Mouse (Mus musculus): Measurements from ENCODE around the gene Coro2a.
A peak's percentile ranks its signal among the peaks of the same experiment; 100 is the strongest.
"Not testable (repeated sequence)": the region's sequence is repeated elsewhere in the genome, so short reads cannot be mapped to it uniquely, and the experiment has no call there.

Gene Coro2a

GRCm38 (mm10) chr4:46584536-46584935 is 17.5 kb downstream of the Coro2a start:
- DNase-seq (ENCODE audit: extremely low spot score) = not testable (repeated sequence)

GRCm38 (mm10) chr4:46584084-46584483 is 17.9 kb downstream of the Coro2a start:
- not testable (repeated sequence) for DNase-seq (ENCODE audit: extremely low spot score)

GRCm38 (mm10) chr4:46582024-46582423 is 20.0 kb downstream of the Coro2a start:
- not testable (repeated sequence) for DNase-seq (ENCODE audit: extremely low spot score)

- DNase-seq (ENCODE audit: extremely low spot score) = not testable (repeated sequence)
Observed at GRCm38 (mm10) chr4:46581577-46581976, 20.4 kb downstream of the Coro2a start.

- not testable (repeated sequence) for DNase-seq (ENCODE audit: extremely low spot score)
Observed at GRCm38 (mm10) chr4:46580799-46581243, 21.2 kb downstream of the Coro2a start.

- not testable (repeated sequence) for DNase-seq (ENCODE audit: extremely low spot score)
Observed at GRCm38 (mm10) chr4:46578796-46579346, 23.1 kb downstream of the Coro2a start.

- DNase-seq (ENCODE audit: extremely low spot score) = no peak
Observed at GRCm38 (mm10) chr4:46578228-46578627, 23.8 kb downstream of the Coro2a start.

- DNase-seq (ENCODE audit: extremely low spot score) = not testable (repeated sequence)
Observed at GRCm38 (mm10) chr4:46575509-46576284, 26.3 kb downstream of the Coro2a start.

- no peak for DNase-seq (ENCODE audit: extremely low spot score)
Observed at GRCm38 (mm10) chr4:46574841-46575240, 27.2 kb downstream of the Coro2a start.

- no peak for DNase-seq (ENCODE audit: extremely low spot score)
Observed at GRCm38 (mm10) chr4:46574024-46574753, 27.8 kb downstream of the Coro2a start.

GRCm38 (mm10) chr4:46572616-46573015 is 29.4 kb downstream of the Coro2a start:
- DNase-seq (ENCODE audit: extremely low spot score) = no peak

GRCm38 (mm10) chr4:46571744-46572143 is 30.3 kb downstream of the Coro2a start:
- DNase-seq (ENCODE audit: extremely low spot score) = no peak

GRCm38 (mm10) chr4:46569671-46570070 is 32.3 kb downstream of the Coro2a start:
- DNase-seq (ENCODE audit: extremely low spot score) = peak; percentile 20

GRCm38 (mm10) chr4:46568169-46568568 is 33.8 kb downstream of the Coro2a start:
- no peak for DNase-seq (ENCODE audit: extremely low spot score)

GRCm38 (mm10) chr4:46566931-46567671 is 34.9 kb downstream of the Coro2a start:
- no peak for DNase-seq (ENCODE audit: extremely low spot score)

- DNase-seq (ENCODE audit: extremely low spot score) = no peak
Observed at GRCm38 (mm10) chr4:46565393-46565955, 36.5 kb downstream of the Coro2a start.

GRCm38 (mm10) chr4:46564247-46564646 is 37.8 kb downstream of the Coro2a start:
- DNase-seq (ENCODE audit: extremely low spot score) = no peak

GRCm38 (mm10) chr4:46563847-46564246 is 38.2 kb downstream of the Coro2a start:
- DNase-seq (ENCODE audit: extremely low spot score) = no peak

- DNase-seq (ENCODE audit: extremely low spot score) = no peak
Observed at GRCm38 (mm10) chr4:46562841-46563240, 39.2 kb downstream of the Coro2a start.

- no peak for DNase-seq (ENCODE audit: extremely low spot score)
Observed at GRCm38 (mm10) chr4:46562037-46562436, 40.0 kb downstream of the Coro2a start.

GRCm38 (mm10) chr4:46560069-46560705 is 41.8 kb downstream of the Coro2a start:
- DNase-seq (ENCODE audit: extremely low spot score) = no peak
